Mouse (Mus musculus) ES-Bruce4 (cell line): ENCODE measurements around the gene Xndc1. TPM values are rescaled to one million over a fixed set of nuclear protein-coding genes. Genes with fewer than 3 reads are reported as not detected.

Source experiments
- H3K27ac ChIP-seq: 2 replicates; pipeline ENCODE4 v1.5.1; 2012; ENCODE audit warnings: low read length, inconsistent platforms; ENCODE audit not compliant: insufficient read depth
- H3K27me3 ChIP-seq: 2 replicates; pipeline ENCODE4 v1.6.1; 2012; ENCODE audit warnings: mild to moderate bottlenecking, low read length, inconsistent platforms; ENCODE audit not compliant: control insufficient read depth, poor library complexity, insufficient read depth, severe bottlenecking
- H3K36me3 ChIP-seq: 2 replicates; pipeline ENCODE4 v1.6.1; 2012; ENCODE audit warnings: inconsistent platforms, mild to moderate bottlenecking, low read length, moderate library complexity; ENCODE audit not compliant: control insufficient read depth, poor library complexity, insufficient read depth, severe bottlenecking
- H3K4me1 ChIP-seq: one replicate; pipeline ENCODE4 v1.8.1; 2011; ENCODE audit warnings: low read length; ENCODE audit not compliant: control insufficient read depth, insufficient read depth
- H3K4me3 ChIP-seq: 2 replicates; pipeline ENCODE4 v1.5.1; 2011; ENCODE audit warnings: low read depth, mild to moderate bottlenecking, low read length
- H3K9ac ChIP-seq: 2 replicates; pipeline ENCODE4 v1.6.1; 2012; ENCODE audit warnings: low read depth, mild to moderate bottlenecking, inconsistent platforms; ENCODE audit not compliant: poor library complexity, severe bottlenecking
- H3K9me3 ChIP-seq: replicated peaks from 2 replicates; pipeline ENCODE4 v1.6.1; 2012; ENCODE audit warnings: mild to moderate bottlenecking, low read length, inconsistent platforms; ENCODE audit not compliant: control insufficient read depth, poor library complexity, insufficient read depth, severe bottlenecking
- CTCF ChIP-seq: IDR thresholded peaks from one replicate; pipeline ENCODE4 v1.8.1; 2011; ENCODE audit warnings: low read depth, low read length
- EP300 ChIP-seq: IDR thresholded peaks from 2 replicates; pipeline ENCODE4 v1.6.1; 2011; ENCODE audit warnings: low read depth, low read length; ENCODE audit not compliant: insufficient read depth
- POLR2A ChIP-seq: IDR thresholded peaks from one replicate; pipeline ENCODE4 v1.8.1; 2011; ENCODE audit warnings: low read length; ENCODE audit not compliant: insufficient read depth
- polyA plus RNA-seq: library from polyadenylated mRNA; stranded (reverse); fragments of >200 nt; gene quantifications from 2 replicates; pipeline ENCODE4 v1.2.4, GENCODE M21; 2011; ENCODE audit warnings: low read depth; ENCODE audit not compliant: missing spikeins, insufficient read depth, insufficient read length

The Xndc1 gene
- polyA plus RNA-seq, 1 experiment = 54.2 TPM

- TF ChIP-seq EP300 (peak; percentile 72), CTCF (no peak)
- H3K9me3 ChIP-seq = no peaks in the 10 kb centered on the region
- peaks cover 9% of the 10 kb centered on the region for H3K4me1 ChIP-seq
- H3K9ac ChIP-seq = 0 out of 2 replicates have a peak overlapping the region, but pooled peaks have one; percentile 2
- no peaks in the 10 kb centered on the region for H3K36me3 ChIP-seq
- H3K4me3 ChIP-seq = peak overlapping the region; percentile 24
- peak overlapping the region; percentile 82 for H3K27ac ChIP-seq
- H3K27me3 ChIP-seq = no peaks in the 10 kb centered on the region
Observed at GRCm38 (mm10) chr7:102099760-102100661, 34.7 kb downstream of the Xndc1 start.

DNA sequence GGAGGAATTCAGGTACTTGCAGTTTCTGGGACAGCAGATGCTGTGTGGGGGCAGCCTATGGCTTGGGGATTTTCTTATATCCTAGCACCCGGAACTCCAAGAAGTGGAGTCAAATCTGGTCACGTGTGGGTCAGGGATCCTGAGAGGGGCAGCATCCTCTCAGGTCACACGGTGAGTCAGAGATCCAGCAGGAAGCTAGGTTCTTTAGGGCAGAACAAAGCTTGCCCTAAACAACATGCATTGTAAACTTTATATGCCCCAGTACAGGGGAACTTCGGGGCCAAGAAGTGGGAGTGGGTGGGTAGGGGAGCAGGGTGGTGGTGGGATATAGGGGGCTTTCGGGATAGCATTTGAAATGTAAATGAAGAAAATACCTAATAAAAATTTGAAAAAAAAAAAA, 35.6 kb downstream of the Xndc1 start:
- Histone ChIP-seq H3K4me1 (peaks cover 9% of the 10 kb centered on the region), H3K9me3 (no peaks in the 10 kb centered on the region), H3K9ac (no peak overlapping the region), H3K36me3 (no peaks in the 10 kb centered on the region), H3K4me3 (no peak overlapping the region), H3K27me3 (no peaks in the 10 kb centered on the region), H3K27ac (peak overlapping the region; percentile 82)
- TF ChIP-seq CTCF = no peak
- TF ChIP-seq EP300 = no peak

GRCm38 (mm10) chr7:102101487-102101886, 36.2 kb downstream of the Xndc1 start, which contains the start of gene Art1:
TSS of gene Art1 (plus strand) at chr7:102101743.
- Histone ChIP-seq H3K27me3 (no peaks in the 10 kb centered on the region), H3K27ac (peak within 1 kb of the TSS; percentile 82), H3K4me1 (peaks cover 9% of the 10 kb centered on the region), H3K36me3 (no peaks in the 10 kb centered on the region), H3K9me3 (no peaks in the 10 kb centered on the region), H3K4me3 (peak within 1 kb of the TSS; percentile 58), H3K9ac (peak within 1 kb of the TSS; percentile 14)
- TF ChIP-seq POLR2A (no peak), EP300 (no peak), CTCF (no peak)

DNA sequence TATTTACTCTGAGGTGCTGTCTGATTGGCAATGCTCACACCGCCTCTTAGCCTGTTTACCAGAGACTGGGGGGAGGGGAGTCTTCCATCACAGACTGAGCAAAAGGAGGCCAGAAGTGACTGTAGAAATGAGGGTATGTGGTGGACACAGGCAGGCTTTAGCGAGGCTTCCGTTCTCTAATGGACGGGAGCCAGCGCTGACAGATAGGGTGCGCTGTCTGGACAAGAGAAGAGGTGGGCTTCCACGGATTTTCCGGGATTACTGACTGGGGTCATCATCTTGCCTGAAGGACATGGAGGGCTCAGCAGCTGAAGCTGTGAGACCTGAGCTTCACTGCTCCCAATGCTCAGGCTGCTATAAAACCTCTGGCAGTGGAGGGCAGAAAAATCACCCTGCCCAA, 36.9 kb downstream of the Xndc1 start:
- Histone ChIP-seq H3K4me3 (peak overlapping the region; percentile 58), H3K9me3 (no peaks in the 10 kb centered on the region), H3K27ac (0 out of 2 replicates have a peak overlapping the region, but pooled peaks have one; percentile 3), H3K36me3 (no peaks in the 10 kb centered on the region), H3K4me1 (peaks cover 9% of the 10 kb centered on the region), H3K27me3 (no peaks in the 10 kb centered on the region), H3K9ac (peak overlapping the region; percentile 14)
- TF ChIP-seq EP300 (no peak), CTCF (peak; percentile 34), POLR2A (no peak)

- no peak for TF ChIP-seq EP300
- TF ChIP-seq POLR2A = peak; percentile 38
- TF ChIP-seq CTCF = no peak
- Histone ChIP-seq H3K9ac (peak overlapping the region; percentile 14), H3K4me1 (peaks cover 9% of the 10 kb centered on the region), H3K4me3 (peak overlapping the region; percentile 58), H3K27me3 (no peaks in the 10 kb centered on the region), H3K27ac (0 out of 2 replicates have a peak overlapping the region, but pooled peaks have one; percentile 3), H3K36me3 (no peaks in the 10 kb centered on the region), H3K9me3 (no peaks in the 10 kb centered on the region)
Observed at GRCm38 (mm10) chr7:102102696-102103095, 37.4 kb downstream of the Xndc1 start.

DNA sequence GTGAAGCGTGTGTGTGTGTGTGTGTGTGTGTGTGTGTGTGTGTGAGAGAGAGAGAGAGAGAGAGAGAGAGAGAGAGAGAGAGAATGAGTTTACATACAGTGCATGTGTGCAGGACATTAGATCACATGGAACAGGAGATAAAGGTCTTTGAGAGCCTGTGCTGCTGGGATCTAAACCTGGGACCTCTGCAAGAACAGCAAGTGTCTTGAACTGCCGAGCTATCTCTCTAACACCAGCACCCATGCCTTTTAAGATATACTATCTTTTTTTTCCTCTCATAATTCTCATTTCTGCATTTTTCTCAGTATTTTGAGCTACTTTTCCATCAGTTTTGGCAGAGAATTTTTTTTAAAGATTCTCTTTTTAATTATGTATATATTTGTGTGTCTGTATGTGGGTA, 38.2 kb downstream of the Xndc1 start:
- H3K9me3 ChIP-seq = no peaks in the 10 kb centered on the region
- TF ChIP-seq CTCF (no peak), POLR2A (no peak), EP300 (no peak)

More for the DNA sequence above, 38.2 kb downstream of the Xndc1 start:
- Histone ChIP-seq H3K4me1 (peaks cover 9% of the 10 kb centered on the region), H3K27ac (no peak overlapping the region), H3K9ac (no peak overlapping the region), H3K4me3 (no peak overlapping the region), H3K36me3 (no peaks in the 10 kb centered on the region), H3K27me3 (no peaks in the 10 kb centered on the region)
